ENCODE assay signal across 28 mouse cellular contexts in the genomic region with DNA sequence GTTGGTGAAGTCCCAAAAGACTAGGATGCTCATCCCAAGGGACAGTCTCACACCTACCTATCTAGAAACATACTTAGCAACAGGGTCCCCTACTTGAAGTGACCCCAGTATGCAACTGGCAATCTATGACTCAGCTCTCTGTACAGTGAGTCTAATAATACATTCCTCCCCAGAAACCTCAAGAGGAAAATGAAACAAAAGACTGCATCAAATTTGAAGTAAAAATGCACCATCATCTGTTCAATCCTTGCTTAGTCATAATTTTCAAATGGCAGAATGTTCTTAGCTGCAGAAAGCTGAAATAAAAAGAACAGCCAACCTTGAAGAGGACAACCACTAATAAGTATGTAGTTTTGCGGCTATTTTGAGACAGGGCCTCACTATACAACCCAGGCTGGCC. TPM values are rescaled to one million over a fixed set of nuclear protein-coding genes. Genes with fewer than 3 reads are reported as not detected.
DNase-seq lines count a peak whose midpoint lies in the region; ATAC-seq and TF ChIP-seq lines count a peak whose summit lies in the region.
"Had no signal": no experiment of that assay in that cellular context is flagged by ENCODE, and none has a peak within 500 bp of the region (broad histone marks: within the 10 kb centered on the region; RNA-seq: fewer than 3 reads in every experiment).

No protein-coding gene starts in this region.

- peak overlapping the region; percentile 30 for H3K27ac ChIP-seq in heart, embryonic 16.5 days (ENCODE audit: low read length)
- H3K27ac ChIP-seq in heart, embryonic 11.5 days (ENCODE audit: low read depth, low read length), result no peak overlapping the region
- peak overlapping the region; percentile 43; the same call in 1 of the 2 replicates for H3K27ac ChIP-seq in spleen, adult 2 months (ENCODE audit: insufficient read depth, low read length)
- H3K27ac ChIP-seq in forebrain, embryonic 11.5 days (ENCODE audit: low read depth, low read length), result no peak overlapping the region
- no peak overlapping the region for H3K27ac ChIP-seq in thymus, adult 2 months (ENCODE audit: control insufficient read depth, insufficient read depth, low read length)
- H3K27ac ChIP-seq: embryonic facial prominence, embryonic 13.5 days; heart, embryonic 13.5 days; hindbrain, embryonic 15.5 days; limb, embryonic 13.5 days; liver, embryonic 13.5 days; neural tube, embryonic 13.5 days; stomach, postnatal 0 days had no signal

- H3K9me3 ChIP-seq in heart, embryonic 16.5 days (replicated peaks; ENCODE audit: control insufficient read depth, low read length), result no peaks in the 10 kb centered on the region
- no peaks in the 10 kb centered on the region for H3K9me3 ChIP-seq in heart, embryonic 11.5 days (replicated peaks; ENCODE audit: control insufficient read depth, low read length)
- H3K9me3 ChIP-seq in forebrain, embryonic 11.5 days (ENCODE audit: control insufficient read depth, low read length), result no peaks in the 10 kb centered on the region
- H3K9me3 ChIP-seq: embryonic facial prominence, embryonic 13.5 days; heart, embryonic 13.5 days; hindbrain, embryonic 15.5 days; limb, embryonic 13.5 days; liver, embryonic 13.5 days; neural tube, embryonic 13.5 days had no signal

- no peak for TF ChIP-seq CTCF in spleen, adult 2 months (IDR thresholded peaks at IDR 0.05; ENCODE audit: extremely low read depth, insufficient read depth, insufficient read length, insufficient replicate concordance)
- TF ChIP-seq CTCF in thymus, adult 2 months (IDR thresholded peaks at IDR 0.05; ENCODE audit: borderline replicate concordance, control insufficient read depth, extremely low read depth, insufficient read depth, low read length, poor library complexity), result no peak

- no peak overlapping the region for H3K4me3 ChIP-seq in heart, embryonic 16.5 days (ENCODE audit: low read length)
- H3K4me3 ChIP-seq in heart, embryonic 11.5 days (ENCODE audit: low read depth, low read length), result no peak overlapping the region
- H3K4me3 ChIP-seq in spleen, adult 2 months (ENCODE audit: extremely low read depth, insufficient read depth, insufficient read length), result no peak overlapping the region
- H3K4me3 ChIP-seq in forebrain, embryonic 11.5 days (ENCODE audit: low read depth, low read length), result no peak overlapping the region
- H3K4me3 ChIP-seq in thymus, adult 2 months (ENCODE audit: control insufficient read depth, insufficient read depth, low read length), result no peak overlapping the region
- H3K4me3 ChIP-seq: embryonic facial prominence, embryonic 13.5 days; erythroblast, embryonic 14.5 days; heart, embryonic 13.5 days; hindbrain, embryonic 15.5 days; limb, embryonic 13.5 days; liver, embryonic 13.5 days; neural tube, embryonic 13.5 days had no signal

- no peak for DNase-seq in spleen, adult 2 months (ENCODE audit: low read depth in 1 of 2, low spot score in 2 of 2)
- DNase-seq in spleen, postnatal 14 days (ENCODE audit: low spot score in 2 of 2), result no peak
- peak; percentile 48 for DNase-seq in brain, adult 2 months (ENCODE audit: low read depth, low spot score)
- no peak for DNase-seq in forebrain, embryonic 11.5 days (ENCODE audit: low spot score)
- DNase-seq in thymus, adult 2 months, result no peak
- DNase-seq: adrenal gland, adult 8-10 months; cerebellum, adult 18-20 months; cerebellum, postnatal 25 days; embryo, embryonic 11 days; gastrocnemius, postnatal 10 days; heart, postnatal 4 days; kidney, adult 2 months; kidney, postnatal 10 days; layer of hippocampus, postnatal 36 days; liver, embryonic 13.5 days; lung, embryonic 14.5 days; midbrain, embryonic 14.5 days; right cerebral cortex, adult 18-20 months had no signal

- TF ChIP-seq POLR2A in spleen, adult 2 months (IDR thresholded peaks at IDR 0.05; ENCODE audit: low read depth, low read length), result no peak
- TF ChIP-seq POLR2A in thymus, adult 2 months (IDR thresholded peaks at IDR 0.05; ENCODE audit: control insufficient read depth, extremely low read depth, insufficient read depth, low read length, poor library complexity), result no peak

- no peak overlapping the region for H3K4me2 ChIP-seq in heart, embryonic 16.5 days (ENCODE audit: low read depth, low read length)
- no peak overlapping the region for H3K4me2 ChIP-seq in heart, embryonic 11.5 days
- no peak overlapping the region for H3K4me2 ChIP-seq in forebrain, embryonic 11.5 days (ENCODE audit: low read depth, low read length, severe bottlenecking)
- H3K4me2 ChIP-seq: embryonic facial prominence, embryonic 13.5 days; heart, embryonic 13.5 days; hindbrain, embryonic 15.5 days; limb, embryonic 13.5 days; liver, embryonic 13.5 days; lung, embryonic 14.5 days; neural tube, embryonic 13.5 days had no signal

- H3K36me3 ChIP-seq in heart, embryonic 16.5 days (ENCODE audit: control insufficient read depth, insufficient read depth), result no peaks in the 10 kb centered on the region
- no peaks in the 10 kb centered on the region for H3K36me3 ChIP-seq in heart, embryonic 11.5 days (ENCODE audit: control insufficient read depth, insufficient read depth, low read length)
- H3K36me3 ChIP-seq in spleen, adult 2 months (ENCODE audit: control insufficient read depth, insufficient read depth, low read length), result no peaks in the 10 kb centered on the region
- no peaks in the 10 kb centered on the region for H3K36me3 ChIP-seq in forebrain, embryonic 11.5 days (ENCODE audit: control insufficient read depth, insufficient read depth, low read length)
- H3K36me3 ChIP-seq in thymus, adult 2 months (ENCODE audit: control insufficient read depth, insufficient read depth, low read length), result no peaks in the 10 kb centered on the region
- H3K36me3 ChIP-seq: embryonic facial prominence, embryonic 13.5 days; heart, embryonic 13.5 days; hindbrain, embryonic 15.5 days; limb, embryonic 13.5 days; liver, embryonic 13.5 days; neural tube, embryonic 13.5 days had no signal

- no peaks in the 10 kb centered on the region for H3K27me3 ChIP-seq in heart, embryonic 16.5 days (ENCODE audit: control insufficient read depth, insufficient read depth, low read length)
- H3K27me3 ChIP-seq in heart, embryonic 11.5 days (ENCODE audit: control insufficient read depth, insufficient read depth, low read length), result no peaks in the 10 kb centered on the region
- no peaks in the 10 kb centered on the region for H3K27me3 ChIP-seq in spleen, adult 2 months (ENCODE audit: control insufficient read depth, insufficient read depth, low read length)
- no peaks in the 10 kb centered on the region for H3K27me3 ChIP-seq in forebrain, embryonic 11.5 days (ENCODE audit: control insufficient read depth, insufficient read depth, low read length)
- no peaks in the 10 kb centered on the region for H3K27me3 ChIP-seq in thymus, adult 2 months (ENCODE audit: control insufficient read depth, insufficient read depth, low read length)
- H3K27me3 ChIP-seq: embryonic facial prominence, embryonic 13.5 days; heart, embryonic 13.5 days; hindbrain, embryonic 15.5 days; limb, embryonic 13.5 days; liver, embryonic 13.5 days; neural tube, embryonic 13.5 days had no signal

- no peak for ATAC-seq in heart, embryonic 16.5 days (replicated peaks; ENCODE audit: extremely low read depth, insufficient read depth, low FRiP score)
- no peak for ATAC-seq in heart, embryonic 11.5 days (replicated peaks; ENCODE audit: insufficient number of reproducible peaks, low FRiP score, low TSS enrichment)
- no peak for ATAC-seq in forebrain, embryonic 11.5 days (replicated peaks; ENCODE audit: low FRiP score)
- ATAC-seq: forebrain, embryonic 14.5 days had no signal

- 66% methylated on average over 1 of the region's 1 CpGs for WGBS in heart, embryonic 16.5 days
- WGBS in heart, embryonic 11.5 days (ENCODE audit: insufficient replicate concordance), result 86% methylated on average over 1 of the region's 1 CpGs
- WGBS in spleen, adult 2 months, result 69% methylated on average over 1 of the region's 1 CpGs
- 90% methylated on average over 1 of the region's 1 CpGs for WGBS in forebrain, embryonic 11.5 days
- 76% methylated on average over 1 of the region's 1 CpGs for WGBS in thymus, adult 2 months

- H3K4me1 ChIP-seq in heart, embryonic 16.5 days (ENCODE audit: control insufficient read depth, insufficient read depth, low read length), result peaks cover 14% of the 10 kb centered on the region
- 0 out of 2 replicates have a peak, but pooled peaks cover 6% of the 10 kb centered on the region for H3K4me1 ChIP-seq in heart, embryonic 11.5 days (ENCODE audit: control insufficient read depth, insufficient read depth, low read length)
- H3K4me1 ChIP-seq in spleen, adult 2 months (ENCODE audit: control insufficient read depth, insufficient read depth, insufficient read length), result peaks cover 6% of the 10 kb centered on the region
- H3K4me1 ChIP-seq in forebrain, embryonic 11.5 days (replicated peaks; ENCODE audit: control insufficient read depth, insufficient read depth, low read length), result no peaks in the 10 kb centered on the region; the same call in 1 of the 2 replicates
- H3K4me1 ChIP-seq in thymus, adult 2 months (replicated peaks; ENCODE audit: control insufficient read depth, insufficient read depth, low read length), result no peaks in the 10 kb centered on the region

- H3K9ac ChIP-seq in heart, embryonic 16.5 days (ENCODE audit: low read length), result no peak overlapping the region
- H3K9ac ChIP-seq in heart, embryonic 11.5 days (ENCODE audit: low read depth, low read length), result no peak overlapping the region
- H3K9ac ChIP-seq in forebrain, embryonic 11.5 days (ENCODE audit: low read length), result no peak overlapping the region
- H3K9ac ChIP-seq: embryonic facial prominence, embryonic 13.5 days; heart, embryonic 13.5 days; hindbrain, embryonic 15.5 days; limb, embryonic 13.5 days; liver, embryonic 13.5 days; lung, embryonic 14.5 days; neural tube, embryonic 13.5 days had no signal

RNA-seq across cellular contexts. Expression of a gene that starts 44.1 kb away (rescaled TPM):
- polyA plus RNA-seq in heart, embryonic 16.5 days (2015; fragmentation: Nextera tagmentation; extraction: Ambion mirVana), result 12.9 and 16.0 TPM in 2 replicates
- polyA plus RNA-seq in heart, embryonic 11.5 days (2014; fragmentation: Nextera tagmentation; extraction: Ambion mirVana), result 15.9 and 17.2 TPM in 2 replicates
- 5.6 and 6.4 TPM in 2 replicates for polyA plus RNA-seq in spleen, adult 2 months (2012; rRNA removed)
- polyA plus RNA-seq in forebrain, embryonic 11.5 days (2014; fragmentation: Nextera tagmentation; extraction: Ambion mirVana), result 39.9 and 45.2 TPM in 2 replicates
- polyA plus RNA-seq in thymus, adult 2 months (2012; rRNA removed), result 13.4 and 14.4 TPM in 2 replicates

Comparison
In these comparisons a context has a peak if more than half of its experiments do, and no peak if none do; other contexts are left out.
1. H3K27ac ChIP-seq: peak in heart, embryonic 16.5 days (single experiment) and spleen, adult 2 months (single experiment); none in heart, embryonic 11.5 days (single experiment), forebrain, embryonic 11.5 days (single experiment) and thymus, adult 2 months (single experiment).